Mouse (Mus musculus) lung, embryonic 16.5 days (tissue): Measurements from ENCODE around the gene Dock2. TPM values are rescaled to one million over a fixed set of nuclear protein-coding genes. Genes with fewer than 3 reads are reported as not detected.

Source experiments
- ATAC-seq: fragments of 200-750 bp; cut with Nextera tagmentation; 2 replicates; pipeline ENCODE4 v1.8.0; 2017; ENCODE audit warnings: low read depth, mild to moderate bottlenecking, moderate library complexity
- H3K27ac ChIP-seq: fragments of 300-500 bp; sonication (generic); 2 replicates; pipeline ENCODE4 v1.5.1; 2014; ENCODE audit warnings: mild to moderate bottlenecking, control low read depth, low read length
- H3K27me3 ChIP-seq: fragments of 300-500 bp; sonication (generic); 2 replicates; pipeline ENCODE4 v1.6.1; 2014; ENCODE audit warnings: low read depth, low read length, mixed read lengths; ENCODE audit not compliant: control insufficient read depth, insufficient read depth
- H3K36me3 ChIP-seq: fragments of 300-500 bp; sonication (generic); 2 replicates; pipeline ENCODE4 v1.6.1; 2014; ENCODE audit warnings: low read length; ENCODE audit not compliant: control insufficient read depth, insufficient read depth
- H3K4me1 ChIP-seq: fragments of 300-500 bp; sonication (generic); replicated peaks from 2 replicates; pipeline ENCODE4 v1.6.1; 2014; ENCODE audit warnings: low read length, mixed read lengths; ENCODE audit not compliant: control insufficient read depth, insufficient read depth
- H3K4me2 ChIP-seq: fragments of 300-500 bp; sonication (generic); 2 replicates; pipeline ENCODE4 v1.6.1; 2014; ENCODE audit warnings: low read depth, low read length, control low read depth
- H3K4me3 ChIP-seq: fragments of 300-500 bp; sonication (generic); 2 replicates; pipeline ENCODE4 v1.5.1; 2014; ENCODE audit warnings: mild to moderate bottlenecking, low read length, control low read depth
- H3K9ac ChIP-seq: fragments of 300-500 bp; sonication (generic); 2 replicates; pipeline ENCODE4 v1.6.1; 2014; ENCODE audit warnings: low read length, control low read depth
- H3K9me3 ChIP-seq: fragments of 300-500 bp; sonication (generic); 2 replicates; pipeline ENCODE4 v1.6.1; 2016; ENCODE audit warnings: low read length; ENCODE audit not compliant: control insufficient read depth
- WGBS: fragments of 180-500 bp; shearing (Covaris S2); extraction: QIAGEN DNeasy Blood & Tissue Kit; methylation state at CpG from one replicate; pipeline ENCODE4 v1.1.7; 2014; 5-methylcytosine and 5-hydroxymethylcytosine counted together
- polyA plus RNA-seq: library from polyadenylated mRNA; unstranded; fragments of >200 nt; fragmentation: Nextera tagmentation; extraction: Ambion mirVana; gene quantifications from 2 replicates; pipeline ENCODE4 v1.2.1, GENCODE M21; 2015

The Dock2 gene
- polyA plus RNA-seq, 1 experiment from 2014 or later: 1.9 TPM

GRCm38 (mm10) chr11:34291304-34291703, 492.4 kb downstream of the Dock2 start:
- Histone ChIP-seq H3K4me1 (no peaks in the 10 kb centered on the region), H3K36me3 (no peaks in the 10 kb centered on the region), H3K4me2 (no peak overlapping the region), H3K27ac (no peak overlapping the region), H3K9ac (no peak overlapping the region), H3K9me3 (no peaks in the 10 kb centered on the region), H3K4me3 (no peak overlapping the region), H3K27me3 (no peaks in the 10 kb centered on the region)
- WGBS: 63% methylated on average over 3 of the region's 3 CpGs
- ATAC-seq: no peak

GRCm38 (mm10) chr11:34290708-34291107, 493.0 kb downstream of the Dock2 start:
- no peak overlapping the region for H3K4me3 ChIP-seq
- no peak for ATAC-seq
- WGBS: 39% methylated on average over 2 of the region's 2 CpGs

GRCm38 (mm10) chr11:34290265-34290664, 493.4 kb downstream of the Dock2 start:
- Histone ChIP-seq H3K9ac (no peak overlapping the region), H3K4me2 (no peak overlapping the region), H3K9me3 (no peaks in the 10 kb centered on the region), H3K27me3 (no peaks in the 10 kb centered on the region), H3K27ac (no peak overlapping the region), H3K4me3 (no peak overlapping the region), H3K36me3 (no peaks in the 10 kb centered on the region), H3K4me1 (no peaks in the 10 kb centered on the region)
- ATAC-seq: no peak
- WGBS: 52% methylated on average over 4 of the region's 4 CpGs

More at GRCm38 (mm10) chr11:34290708-34291107, 493.0 kb downstream of the Dock2 start:
- H3K27ac ChIP-seq: no peak overlapping the region
- no peak overlapping the region for H3K4me2 ChIP-seq
- no peaks in the 10 kb centered on the region for H3K4me1 ChIP-seq
- no peaks in the 10 kb centered on the region for H3K27me3 ChIP-seq
- no peak overlapping the region for H3K9ac ChIP-seq
- no peaks in the 10 kb centered on the region for H3K9me3 ChIP-seq
- H3K36me3 ChIP-seq: no peaks in the 10 kb centered on the region

- Histone ChIP-seq H3K27ac (no peak overlapping the region), H3K4me1 (no peaks in the 10 kb centered on the region), H3K4me3 (no peak overlapping the region), H3K9ac (no peak overlapping the region), H3K4me2 (no peak overlapping the region), H3K9me3 (no peaks in the 10 kb centered on the region), H3K27me3 (no peaks in the 10 kb centered on the region), H3K36me3 (no peaks in the 10 kb centered on the region)
- ATAC-seq: no peak
- 49% methylated on average over 13 of the region's 13 CpGs for WGBS
Measured at GRCm38 (mm10) chr11:34284124-34284808, 499.4 kb downstream of the Dock2 start.

- Histone ChIP-seq H3K9me3 (no peaks in the 10 kb centered on the region), H3K4me3 (no peak overlapping the region), H3K27me3 (no peaks in the 10 kb centered on the region), H3K4me1 (no peaks in the 10 kb centered on the region), H3K36me3 (no peaks in the 10 kb centered on the region), H3K27ac (no peak overlapping the region), H3K9ac (no peak overlapping the region), H3K4me2 (no peak overlapping the region)
- ATAC-seq: no peak
- 51% methylated on average over 3 of the region's 3 CpGs for WGBS
Measured at GRCm38 (mm10) chr11:34277047-34277445, 506.6 kb downstream of the Dock2 start.

- no peak for ATAC-seq
- WGBS: 54% methylated on average over 14 of the region's 14 CpGs
Measured at GRCm38 (mm10) chr11:34276363-34277046, 507.2 kb downstream of the Dock2 start.

GRCm38 (mm10) chr11:34275941-34276340, 507.8 kb downstream of the Dock2 start:
- 41% methylated on average over 2 of the region's 2 CpGs for WGBS
- no peak for ATAC-seq
- Histone ChIP-seq H3K27me3 (no peaks in the 10 kb centered on the region), H3K4me3 (no peak overlapping the region), H3K4me1 (no peaks in the 10 kb centered on the region), H3K4me2 (no peak overlapping the region), H3K27ac (no peak overlapping the region), H3K9ac (no peak overlapping the region), H3K36me3 (no peaks in the 10 kb centered on the region), H3K9me3 (no peaks in the 10 kb centered on the region)

More at GRCm38 (mm10) chr11:34276363-34277046, 507.2 kb downstream of the Dock2 start:
- Histone ChIP-seq H3K27me3 (no peaks in the 10 kb centered on the region), H3K9me3 (no peaks in the 10 kb centered on the region), H3K27ac (no peak overlapping the region), H3K4me3 (no peak overlapping the region), H3K4me2 (no peak overlapping the region), H3K9ac (no peak overlapping the region), H3K36me3 (no peaks in the 10 kb centered on the region), H3K4me1 (no peaks in the 10 kb centered on the region)

GRCm38 (mm10) chr11:34272016-34272415, 511.7 kb downstream of the Dock2 start:
- Histone ChIP-seq H3K4me2 (no peak overlapping the region), H3K36me3 (no peaks in the 10 kb centered on the region), H3K4me3 (no peak overlapping the region), H3K9me3 (no peaks in the 10 kb centered on the region), H3K9ac (no peak overlapping the region), H3K4me1 (no peaks in the 10 kb centered on the region), H3K27me3 (no peaks in the 10 kb centered on the region), H3K27ac (no peak overlapping the region)
- 77% methylated on average over 10 of the region's 10 CpGs for WGBS
- no peak for ATAC-seq

GRCm38 (mm10) chr11:34264099-34264498, 519.6 kb downstream of the Dock2 start:
- WGBS: 92% methylated on average over 1 of the region's 1 CpGs
- no peaks in the 10 kb centered on the region for H3K9me3 ChIP-seq
- no peak overlapping the region for H3K4me3 ChIP-seq
- H3K27me3 ChIP-seq: no peaks in the 10 kb centered on the region
- no peaks in the 10 kb centered on the region for H3K36me3 ChIP-seq
- no peaks in the 10 kb centered on the region for H3K4me1 ChIP-seq
- H3K9ac ChIP-seq: no peak overlapping the region
- ATAC-seq: no peak
- no peak overlapping the region for H3K27ac ChIP-seq
- H3K4me2 ChIP-seq: no peak overlapping the region
